Mouse (Mus musculus): ENCODE data around the gene Zfp524.
A peak's percentile ranks its signal among the peaks of the same experiment; 100 is the strongest.

DNA sequence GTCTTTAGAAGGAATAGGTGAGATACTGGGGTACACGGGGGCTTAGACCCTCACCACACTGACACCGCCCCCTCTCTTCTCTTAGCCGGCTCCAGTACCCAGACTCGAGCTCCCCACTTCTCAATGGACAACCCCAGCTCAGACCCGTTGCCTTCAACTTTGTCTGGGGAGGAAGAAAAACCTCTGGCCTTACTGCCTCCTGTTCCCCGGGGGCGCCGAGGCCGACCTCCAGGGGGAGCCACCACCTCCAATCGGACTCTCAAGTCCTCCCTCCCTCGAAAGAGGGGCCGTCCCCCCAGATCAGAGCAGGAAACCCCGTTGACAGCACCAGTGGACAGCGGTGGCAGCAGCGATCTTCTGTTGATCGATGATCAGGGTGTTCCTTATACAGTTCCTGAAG, 3.1 kb downstream of the Zfp524 start:
- TF ChIP-seq EP300 (IDR thresholded peaks at IDR 0.05; ENCODE audit: low read depth) (no peak), CTCF (IDR thresholded peaks at IDR 0.05; ENCODE audit: low read depth) (0 out of 2 replicates have a peak, but pooled peaks have one; percentile 6)
